Mouse (Mus musculus) c-Kit-positive CD71-positive TER-119-positive erythroid progenitor cells, embryonic 14.5 days (primary cell): ENCODE measurements around the gene Slamf1.

ENCODE experiments used
- DNase-seq: peaks from one replicate; pipeline ENCODE4 v3.0.0-alpha.2; 2013; ENCODE audit warnings: low spot score

The Slamf1 gene

GRCm38 (mm10) chr1:171766898-171767297, at the start of gene Slamf1:
TSS of gene Slamf1 (plus strand) at chr1:171767127.
- DNase-seq = no peak

GRCm38 (mm10) chr1:171731195-171731594, 35.7 kb upstream of the Slamf1 start:
- DNase-seq = no peak

- no peak for DNase-seq
Observed at GRCm38 (mm10) chr1:171734898-171735297, 32.0 kb upstream of the Slamf1 start.

GRCm38 (mm10) chr1:171748127-171748969, 18.6 kb upstream of the Slamf1 start:
- DNase-seq = no peak

GRCm38 (mm10) chr1:171761853-171762448, 5.0 kb upstream of the Slamf1 start:
- no peak for DNase-seq

- DNase-seq = no peak
Observed at GRCm38 (mm10) chr1:171770996-171771395, 4.1 kb downstream of the Slamf1 start.

- no peak for DNase-seq
Observed at GRCm38 (mm10) chr1:171772121-171772735, 5.3 kb downstream of the Slamf1 start.

GRCm38 (mm10) chr1:171773232-171773989, 6.5 kb downstream of the Slamf1 start:
- no peak for DNase-seq

GRCm38 (mm10) chr1:171774266-171774665, 7.3 kb downstream of the Slamf1 start:
- DNase-seq = no peak

GRCm38 (mm10) chr1:171774678-171775077, 7.8 kb downstream of the Slamf1 start:
- no peak for DNase-seq

GRCm38 (mm10) chr1:171775781-171776180, 8.9 kb downstream of the Slamf1 start:
- no peak for DNase-seq

- no peak for DNase-seq
Observed at GRCm38 (mm10) chr1:171777026-171777425, 10.1 kb downstream of the Slamf1 start.

- DNase-seq = peak; percentile 50
Observed at GRCm38 (mm10) chr1:171782287-171782915, 15.5 kb downstream of the Slamf1 start.

- DNase-seq = no peak
Observed at GRCm38 (mm10) chr1:171785871-171786270, 18.9 kb downstream of the Slamf1 start.

GRCm38 (mm10) chr1:171787281-171788015, 20.5 kb downstream of the Slamf1 start:
- no peak for DNase-seq

GRCm38 (mm10) chr1:171788461-171789283, 21.7 kb downstream of the Slamf1 start:
- no peak for DNase-seq

GRCm38 (mm10) chr1:171789407-171789806, 22.5 kb downstream of the Slamf1 start:
- DNase-seq = no peak

GRCm38 (mm10) chr1:171791491-171791890, 24.6 kb downstream of the Slamf1 start:
- no peak for DNase-seq

- DNase-seq = no peak
Observed at GRCm38 (mm10) chr1:171796185-171796584, 29.3 kb downstream of the Slamf1 start.

GRCm38 (mm10) chr1:171797840-171798239, 30.9 kb downstream of the Slamf1 start:
- DNase-seq = no peak
